ENCODE assay signal across 10 mouse cellular contexts in genomic region chr2:144299749-144300669, GRCm38 (mm10). TPM values are rescaled to one million over a fixed set of nuclear protein-coding genes. Genes with fewer than 3 reads are reported as not detected.
DNase-seq lines count a peak whose midpoint lies in the region; ATAC-seq lines count a peak whose summit lies in the region.
"Had no signal": no experiment of that assay in that cellular context is flagged by ENCODE, and none has a peak within 500 bp of the region (broad histone marks: within the 10 kb centered on the region; RNA-seq: fewer than 3 reads in every experiment).

No protein-coding gene starts in this region.

- DNase-seq in left cerebral cortex, adult 11 months (ENCODE audit: low spot score) = peak; percentile 38
- no peak for DNase-seq in left cerebral cortex, adult 18-20 months (ENCODE audit: low spot score in 2 of 2)
- DNase-seq in MN1 (ENCODE audit: low spot score) = peak; percentile 61
- DNase-seq in fat pad, adult 2 months (ENCODE audit: extremely low read depth, low read depth, low spot score) = peak; percentile 23
- DNase-seq in cerebellum, postnatal 14 days = no peak
- DNase-seq in spleen, postnatal 4 days (ENCODE audit: low spot score in 2 of 2) = no peak
- DNase-seq: gastrocnemius, adult 2 months; kidney, adult 18-20 months had no signal

- peak; percentile 49 for ATAC-seq in megakaryocyte progenitor cell, adult 5-6 weeks (replicated peaks; ENCODE audit: poor library complexity)
- ATAC-seq in erythroblast, adult 5-6 weeks (replicated peaks; ENCODE audit: low FRiP score, poor library complexity, severe bottlenecking) = no peak

RNA-seq across cellular contexts. Expression of gene Snx5, which starts 29.3 kb away (rescaled TPM):
- 10 to 100 TPM; 75.9 to 77.8 TPM for total RNA-seq in left cerebral cortex, adult 18-20 months (2021)
- 269 and 285 TPM in 2 replicates for total RNA-seq in megakaryocyte progenitor cell, adult 5-6 weeks (2015)
- 297 and 304 TPM in 2 replicates for total RNA-seq in megakaryocyte progenitor cell, adult 5-6 weeks (2017)
- 57.5 and 85.5 TPM in 2 replicates for total RNA-seq in erythroblast, adult 5-6 weeks (2015; ENCODE audit: low replicate concordance)
- 58.0 and 74.6 TPM in 2 replicates for total RNA-seq in erythroblast, adult 5-6 weeks (2017; ENCODE audit: low replicate concordance)

RNA-seq across cellular contexts. Expression of gene Mgme1, which starts 29.5 kb away (rescaled TPM):
- 1 to 10 TPM; 5.7 to 6.8 TPM for total RNA-seq in left cerebral cortex, adult 18-20 months (2021)
- 16.5 and 17.7 TPM in 2 replicates for total RNA-seq in megakaryocyte progenitor cell, adult 5-6 weeks (2015)
- 30.2 and 31.0 TPM in 2 replicates for total RNA-seq in megakaryocyte progenitor cell, adult 5-6 weeks (2017)
- total RNA-seq in erythroblast, adult 5-6 weeks (2015; ENCODE audit: low replicate concordance) = 0.77 and 2.5 TPM in 2 replicates
- total RNA-seq in erythroblast, adult 5-6 weeks (2017; ENCODE audit: low replicate concordance) = 4.6 and 6.1 TPM in 2 replicates

RNA-seq across cellular contexts. Expression of gene Ovol2, which starts 31.9 kb away (rescaled TPM):
- total RNA-seq in left cerebral cortex, adult 18-20 months (2021) = 10 to 100 TPM in 1 of 2 experiments, 1 to 10 TPM in 1; 9.8 to 11.1 TPM
- not detected in 2 replicates for total RNA-seq in megakaryocyte progenitor cell, adult 5-6 weeks (2015)
- total RNA-seq in megakaryocyte progenitor cell, adult 5-6 weeks (2017) = not detected in 2 replicates
- total RNA-seq in erythroblast, adult 5-6 weeks (2015; ENCODE audit: low replicate concordance) = not detected in 2 replicates
- total RNA-seq in erythroblast, adult 5-6 weeks (2017; ENCODE audit: low replicate concordance) = not detected in 2 replicates
- total RNA-seq: gastrocnemius, adult 2 months had no signal

Comparison
In these comparisons a context has a peak if more than half of its experiments do, and no peak if none do; other contexts are left out.
1. DNase-seq: peak in left cerebral cortex, adult 11 months (single experiment), MN1 (single experiment) and fat pad, adult 2 months (single experiment); none in left cerebral cortex, adult 18-20 months (0 of 2), cerebellum, postnatal 14 days (0 of 2) and spleen, postnatal 4 days (0 of 2).
2. RNA of gene Ovol2, which starts 31.9 kb away (total RNA-seq): 9.8 to 11.1 TPM in left cerebral cortex, adult 18-20 months; not detected in megakaryocyte progenitor cell, adult 5-6 weeks and not detected in erythroblast, adult 5-6 weeks; every median in the first group is over 10 times any median in the second.